Mouse (Mus musculus) MEL (cell line): ENCODE results near the gene Fgfr2. TPM values are rescaled to one million over a fixed set of nuclear protein-coding genes. Genes with fewer than 3 reads are reported as not detected.

ENCODE experiments used
- DNase-seq: peaks from one replicate; pipeline ENCODE4 v3.0.0; 2011; ENCODE audit warnings: low read depth, low spot score
- H3K27ac ChIP-seq: 2 replicates; pipeline ENCODE4 v1.5.1; 2012; ENCODE audit warnings: low read depth, mild to moderate bottlenecking, control low read depth, low read length, moderate library complexity; ENCODE audit not compliant: control insufficient read depth
- H3K27me3 ChIP-seq, 2 experiments: fragments of 150-350 bp in 1 of 2; sonication (generic) in 1 of 2; 2 replicates each; pipeline ENCODE4 v1.6.1; 2012; ENCODE audit warnings: low read length in 2 of 2, mild to moderate bottlenecking in 2 of 2, improper control_type of control experiment in 1 of 2, moderate library complexity in 1 of 2; ENCODE audit not compliant: insufficient read depth in 2 of 2, control insufficient read depth in 1 of 2
- H3K36me3 ChIP-seq, 2 experiments: 2 replicates each; pipeline ENCODE4 v1.6.1; 2012 to 2014; ENCODE audit warnings: low read length in 2 of 2, improper control_type of control experiment in 1 of 2, inconsistent platforms in 1 of 2, mild to moderate bottlenecking in 1 of 2; ENCODE audit not compliant: insufficient read depth in 2 of 2, control insufficient read depth in 1 of 2
- H3K4me1 ChIP-seq, 2 experiments: fragments of 150-350 bp in 1 of 2; sonication (generic) in 1 of 2; 2 replicates each; pipeline ENCODE4 v1.6.1; 2012; ENCODE audit warnings: low read length in 2 of 2, improper control_type of control experiment in 1 of 2, mild to moderate bottlenecking in 1 of 2; ENCODE audit not compliant: insufficient read depth in 2 of 2, control insufficient read depth in 1 of 2
- H3K4me3 ChIP-seq, 2 experiments: fragments of 150-350 bp in 1 of 2; sonication (generic) in 1 of 2; 2 replicates each; pipeline ENCODE4 v1.5.1; 2012; ENCODE audit warnings: low read depth in 2 of 2, low read length in 2 of 2, mild to moderate bottlenecking in 2 of 2, moderate library complexity in 2 of 2, control low read depth in 1 of 2, improper control_type of control experiment in 1 of 2; ENCODE audit not compliant: control insufficient read depth in 1 of 2, insufficient read depth in 1 of 2
- H3K79me2 ChIP-seq: 2 replicates; pipeline ENCODE4 v1.6.1; 2012; ENCODE audit warnings: mild to moderate bottlenecking, low read length, moderate library complexity; ENCODE audit not compliant: control insufficient read depth, poor library complexity, insufficient read depth
- H3K9ac ChIP-seq: 2 replicates; pipeline ENCODE4 v1.6.1; 2012; ENCODE audit warnings: low read depth, mild to moderate bottlenecking, control low read depth, low read length, moderate library complexity; ENCODE audit not compliant: control insufficient read depth, poor library complexity, severe bottlenecking
- H3K9me3 ChIP-seq: fragments of 150-350 bp; sonication (generic); replicated peaks from 2 replicates; pipeline ENCODE4 v1.6.1; 2012; ENCODE audit warnings: mild to moderate bottlenecking, low read length, improper control_type of control experiment, moderate library complexity; ENCODE audit not compliant: insufficient read depth
- CTCF ChIP-seq, 3 experiments: IDR thresholded peaks in 2 of 3; conservative IDR thresholded peaks in 1 of 3; 2 replicates each; pipeline ENCODE4 v1.5.1; 2011 to 2012; ENCODE audit warnings: low read length in 3 of 3, low read depth in 2 of 3, mild to moderate bottlenecking in 2 of 3, improper control_type of control experiment in 1 of 3, inconsistent platforms in 1 of 3, mixed read lengths in 1 of 3, moderate library complexity in 1 of 3; ENCODE audit not compliant: control insufficient read depth in 1 of 3, insufficient read depth in 1 of 3, poor library complexity in 1 of 3, severe bottlenecking in 1 of 3
- ETS1 ChIP-seq: IDR thresholded peaks from 2 replicates; pipeline ENCODE4 v1.6.1; 2012; ENCODE audit warnings: low read depth, mild to moderate bottlenecking, inconsistent platforms, low read length, improper control_type of control experiment, moderate library complexity
- GATA1 ChIP-seq: IDR thresholded peaks from 2 replicates; pipeline ENCODE4 v1.6.1; 2011; ENCODE audit warnings: low read depth, low read length, improper control_type of control experiment
- HCFC1 ChIP-seq: IDR thresholded peaks from 2 replicates; pipeline ENCODE4 v1.6.1; 2012; ENCODE audit warnings: low read depth, mild to moderate bottlenecking, inconsistent platforms, low read length, improper control_type of control experiment, moderate library complexity
- KAT2A ChIP-seq: conservative IDR thresholded peaks from 2 replicates; pipeline ENCODE4 v1.6.1; 2012; ENCODE audit warnings: low read depth, low read length, improper control_type of control experiment, inconsistent platforms
- MAZ ChIP-seq: IDR thresholded peaks from 2 replicates; pipeline ENCODE4 v1.6.1; 2012; ENCODE audit warnings: low read depth, mild to moderate bottlenecking, inconsistent platforms, low read length, improper control_type of control experiment
- MYB ChIP-seq: IDR thresholded peaks from 2 replicates; pipeline ENCODE4 v1.6.1; 2011; ENCODE audit warnings: mild to moderate bottlenecking, low read depth, low read length, improper control_type of control experiment
- NRF1 ChIP-seq: IDR thresholded peaks from 2 replicates; pipeline ENCODE4 v1.6.1; 2014; ENCODE audit warnings: low read depth, mild to moderate bottlenecking, inconsistent platforms, low read length, improper control_type of control experiment, moderate library complexity; ENCODE audit not compliant: poor library complexity, insufficient read depth, severe bottlenecking
- POLR2A ChIP-seq, 2 experiments: IDR thresholded peaks; 2 replicates each; pipeline ENCODE4 v1.6.1; 2011 to 2012; ENCODE audit warnings: low read length in 2 of 2, mild to moderate bottlenecking in 2 of 2, control low read depth in 1 of 2, improper control_type of control experiment in 1 of 2, low read depth in 1 of 2, moderate library complexity in 1 of 2; ENCODE audit not compliant: control insufficient read depth in 1 of 2, insufficient read depth in 1 of 2, poor library complexity in 1 of 2
- POLR2AphosphoS5 ChIP-seq: IDR thresholded peaks from 2 replicates; pipeline ENCODE4 v1.6.1; 2012; ENCODE audit warnings: low read depth, borderline replicate concordance, mild to moderate bottlenecking, inconsistent platforms, low read length, moderate library complexity, mixed read lengths
- RAD21 ChIP-seq: IDR thresholded peaks from 2 replicates; pipeline ENCODE4 v1.6.1; 2011; ENCODE audit warnings: mild to moderate bottlenecking, low read depth, low read length, improper control_type of control experiment
- RCOR1 ChIP-seq: IDR thresholded peaks from 2 replicates; pipeline ENCODE4 v1.6.1; 2012; ENCODE audit warnings: low read depth, mild to moderate bottlenecking, inconsistent platforms, low read length, improper control_type of control experiment
- SIN3A ChIP-seq: IDR thresholded peaks from 2 replicates; pipeline ENCODE4 v1.6.1; 2012; ENCODE audit warnings: low read length, improper control_type of control experiment, inconsistent platforms
- SMC3 ChIP-seq: IDR thresholded peaks from 2 replicates; pipeline ENCODE4 v1.6.1; 2011; ENCODE audit warnings: low read depth, low read length, improper control_type of control experiment
- TBP ChIP-seq: IDR thresholded peaks from 2 replicates; pipeline ENCODE4 v1.8.0; 2011; ENCODE audit warnings: low read depth, low read length, improper control_type of control experiment
- USF2 ChIP-seq, 2 experiments: IDR thresholded peaks; 2 replicates each; pipeline ENCODE4 v1.6.1; 2011 to 2012; ENCODE audit warnings: improper control_type of control experiment in 2 of 2, low read length in 2 of 2, borderline replicate concordance in 1 of 2, inconsistent platforms in 1 of 2, low read depth in 1 of 2, mild to moderate bottlenecking in 1 of 2; ENCODE audit not compliant: insufficient read depth in 1 of 2
- ZC3H11A ChIP-seq: IDR thresholded peaks from 2 replicates; pipeline ENCODE4 v1.6.1; 2012; ENCODE audit warnings: low read depth, mild to moderate bottlenecking, inconsistent platforms, low read length, improper control_type of control experiment
- ZNF384 ChIP-seq: IDR thresholded peaks from 2 replicates; pipeline ENCODE4 v1.6.1; 2012; ENCODE audit warnings: low read depth, mild to moderate bottlenecking, inconsistent platforms, low read length, improper control_type of control experiment
- polyA plus RNA-seq, 2 experiments: library from polyadenylated mRNA; stranded (reverse) in 1 of 2; unstranded in 1 of 2; fragments of >175 nt in 1 of 2; fragments of >200 nt in 1 of 2; gene quantifications; 2 replicates each; pipeline versions ENCODE4 v1.2.1 to v1.2.4; 2012; ENCODE audit warnings: low replicate concordance in 2 of 2, low read depth in 1 of 2; ENCODE audit not compliant: insufficient read length in 2 of 2, insufficient read depth in 1 of 2, missing spikeins in 1 of 2
- total RNA-seq: library from RNA; depleted of rRNA; stranded (reverse); fragments of 300-350 nt; gene quantifications from 2 replicates; pipeline ENCODE4 v1.2.3, GENCODE M21; 2012

Gene Fgfr2
- total and polyA plus RNA-seq, 3 experiments: not detected

DNA sequence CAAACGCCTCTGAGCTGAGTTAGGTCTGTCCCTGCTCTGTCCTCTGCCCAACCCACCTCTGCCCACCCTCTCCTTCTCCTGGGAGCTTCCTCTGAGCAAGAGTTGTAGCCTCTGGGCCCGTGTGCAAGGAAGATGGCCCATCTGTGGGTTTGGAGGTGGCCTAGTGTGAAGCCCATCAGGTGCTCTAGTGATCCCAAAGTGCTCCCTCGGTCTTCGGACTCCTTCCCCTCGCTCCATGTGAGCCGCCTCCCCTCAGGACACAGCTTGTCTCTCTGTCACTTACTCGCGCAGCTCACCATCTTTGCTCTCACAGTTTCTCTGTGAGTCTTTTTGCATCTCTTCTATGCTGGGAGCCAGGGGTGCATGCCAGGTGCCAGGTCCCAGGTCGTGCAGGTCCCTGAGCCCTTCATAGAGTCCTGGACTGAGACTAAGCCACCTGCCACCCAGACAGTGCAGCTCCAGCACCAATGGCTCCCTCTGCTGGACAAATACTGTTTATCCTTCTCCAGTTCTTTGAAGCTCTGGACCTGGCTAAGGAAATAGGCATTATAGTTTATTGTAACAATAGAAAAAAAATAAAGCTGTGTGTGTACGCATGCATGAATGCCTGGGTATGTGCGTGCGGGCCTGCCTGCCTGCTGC is 484.6 kb downstream of the Fgfr2 start:
- Histone ChIP-seq H3K4me1 (peaks cover 0 to 9% of the 10 kb centered on the region in 2 experiments; a peak in 2 of 4 replicates), H3K27ac (no peak overlapping the region), H3K9ac (no peak overlapping the region)
- TF ChIP-seq RAD21: peak; percentile 82
- TF ChIP-seq CTCF (IDR thresholded peaks at IDR 0.05 in 2 of 3, conservative IDR thresholded peaks at IDR 0.05 in 1 of 3; ENCODE audit: control insufficient read depth in 1 of 3, insufficient read depth in 1 of 3, low read depth in 2 of 3, low read length in 3 of 3, poor library complexity in 1 of 3, severe bottlenecking in 1 of 3): peak; percentile 74 to 89 (median 86)
- peak; percentile 90 for TF ChIP-seq SMC3
- TF ChIP-seq TBP: no peak
- TF ChIP-seq HCFC1: no peak
- peak; percentile 76 for TF ChIP-seq ZC3H11A
- TF ChIP-seq, all 39 proteins: peak for 4
- H3K27me3 ChIP-seq: no peaks in the 10 kb centered on the region
- H3K36me3 ChIP-seq: 0 out of 4 replicates have a peak, but pooled peaks cover 0 to 2% of the 10 kb centered on the region in 2 experiments
- no peak overlapping the region for H3K4me3 ChIP-seq
- DNase-seq: peak; percentile 80
- H3K79me2 ChIP-seq: no peaks in the 10 kb centered on the region
- H3K9me3 ChIP-seq: no peaks in the 10 kb centered on the region

DNA sequence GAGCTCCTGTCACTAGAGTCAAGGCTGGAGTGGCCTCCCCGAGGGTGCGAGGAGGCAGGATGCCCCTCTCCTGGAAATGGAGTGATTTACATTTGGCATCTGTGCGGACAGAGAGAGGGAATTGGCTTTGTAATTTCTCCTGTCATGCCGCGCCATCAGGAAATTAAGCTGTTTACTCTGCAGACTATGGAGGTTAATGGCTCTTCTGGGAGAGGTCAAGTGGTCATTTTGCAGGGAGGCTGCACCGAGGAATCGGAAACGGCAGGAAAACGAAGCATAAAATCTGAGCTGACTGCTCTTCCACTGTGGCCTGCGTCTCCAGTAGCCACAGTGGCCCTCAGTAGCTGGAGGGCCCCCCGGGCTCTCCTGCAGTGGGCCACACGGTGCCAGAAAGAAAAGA is 485.9 kb downstream of the Fgfr2 start:
- Histone ChIP-seq H3K9me3 (no peaks in the 10 kb centered on the region), H3K4me3 (no peak overlapping the region), H3K27me3 (no peaks in the 10 kb centered on the region), H3K4me1 (peaks cover 0 to 9% of the 10 kb centered on the region in 2 experiments; a peak in 2 of 4 replicates)
- no peak for TF ChIP-seq MAZ
- TF ChIP-seq SIN3A: no peak
- no peak for TF ChIP-seq RAD21
- TF ChIP-seq POLR2AphosphoS5: no peak
- TF ChIP-seq CTCF (IDR thresholded peaks at IDR 0.05 in 2 of 3, conservative IDR thresholded peaks at IDR 0.05 in 1 of 3; ENCODE audit: control insufficient read depth in 1 of 3, insufficient read depth in 1 of 3, low read depth in 2 of 3, low read length in 3 of 3, poor library complexity in 1 of 3, severe bottlenecking in 1 of 3): no peak
- TF ChIP-seq ZNF384: no peak
- no peak for TF ChIP-seq RCOR1
- no peak for TF ChIP-seq KAT2A
- TF ChIP-seq POLR2A (IDR thresholded peaks at IDR 0.05; ENCODE audit: control insufficient read depth in 1 of 2, insufficient read depth in 1 of 2, low read depth in 1 of 2, low read length in 2 of 2, poor library complexity in 1 of 2): no peak
- no peak for TF ChIP-seq ETS1
- no peak for TF ChIP-seq HCFC1
- no peak for TF ChIP-seq USF2 (IDR thresholded peaks at IDR 0.05; ENCODE audit: borderline replicate concordance in 1 of 2, insufficient read depth in 1 of 2, low read depth in 1 of 2, low read length in 2 of 2)
- no peak for TF ChIP-seq NRF1
- TF ChIP-seq GATA1: no peak
- no peak for TF ChIP-seq MYB
- TF ChIP-seq, all 39 proteins: peak for 0
- DNase-seq: no peak
- Histone ChIP-seq H3K36me3 (0 out of 4 replicates have a peak, but pooled peaks cover 0 to 2% of the 10 kb centered on the region in 2 experiments), H3K27ac (no peak overlapping the region), H3K9ac (no peak overlapping the region), H3K79me2 (no peaks in the 10 kb centered on the region)
